Mouse (Mus musculus): ENCODE results near the gene Rps23. TPM values are rescaled to one million over a fixed set of nuclear protein-coding genes. Genes with fewer than 3 reads are reported as not detected.
A peak's percentile ranks its signal among the peaks of the same experiment; 100 is the strongest.
"Not testable (repeated sequence)": the region's sequence is repeated elsewhere in the genome, so short reads cannot be mapped to it uniquely, and the experiment has no call there.

Gene Rps23
- polyA plus RNA-seq, 1 experiment from 2014 or later: 226 TPM

GRCm38 (mm10) chr13:90913675-90914192 is 9.0 kb upstream of the Rps23 start:
- H3K4me1 ChIP-seq: no peaks in the 10 kb centered on the region
- no peaks in the 10 kb centered on the region for H3K9me3 ChIP-seq
- no peak overlapping the region for H3K27ac ChIP-seq
- no peak overlapping the region for H3K4me2 ChIP-seq
- no peak overlapping the region for H3K4me3 ChIP-seq
- no peak overlapping the region for H3K9ac ChIP-seq
- ATAC-seq (ENCODE audit: insufficient number of reproducible peaks, low FRiP score, low TSS enrichment, low read depth): no peak
- no peaks in the 10 kb centered on the region for H3K36me3 ChIP-seq
- 64% methylated on average over 7 of the region's 7 CpGs for WGBS
- H3K27me3 ChIP-seq: no peaks in the 10 kb centered on the region

DNA sequence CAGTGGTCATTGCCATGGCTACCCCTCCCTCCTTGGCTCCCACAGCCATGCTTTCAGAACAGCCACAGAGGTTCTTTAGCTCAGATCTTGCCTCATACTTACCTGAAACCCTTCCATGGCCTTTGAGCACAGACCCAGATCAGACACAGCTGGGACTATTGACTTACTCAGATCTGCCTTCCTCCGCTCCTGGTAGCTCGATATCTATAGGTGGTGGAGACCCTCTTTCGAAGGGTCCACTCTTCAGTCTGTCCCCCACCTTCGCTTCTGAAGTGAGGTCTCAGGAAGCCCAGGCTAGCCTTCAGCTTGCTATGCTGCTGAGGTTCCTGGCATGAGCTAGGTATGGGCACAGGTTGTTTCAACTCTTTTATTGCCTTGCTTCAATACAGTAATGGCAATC is 8.0 kb upstream of the Rps23 start:
- Histone ChIP-seq H3K4me3 (no peak overlapping the region), H3K4me1 (no peaks in the 10 kb centered on the region), H3K27ac (no peak overlapping the region), H3K9me3 (no peaks in the 10 kb centered on the region), H3K27me3 (no peaks in the 10 kb centered on the region), H3K36me3 (no peaks in the 10 kb centered on the region), H3K9ac (no peak overlapping the region), H3K4me2 (no peak overlapping the region)
- WGBS: 91% methylated on average over 4 of the region's 4 CpGs
- no peak for ATAC-seq (ENCODE audit: insufficient number of reproducible peaks, low FRiP score, low TSS enrichment, low read depth)

DNA sequence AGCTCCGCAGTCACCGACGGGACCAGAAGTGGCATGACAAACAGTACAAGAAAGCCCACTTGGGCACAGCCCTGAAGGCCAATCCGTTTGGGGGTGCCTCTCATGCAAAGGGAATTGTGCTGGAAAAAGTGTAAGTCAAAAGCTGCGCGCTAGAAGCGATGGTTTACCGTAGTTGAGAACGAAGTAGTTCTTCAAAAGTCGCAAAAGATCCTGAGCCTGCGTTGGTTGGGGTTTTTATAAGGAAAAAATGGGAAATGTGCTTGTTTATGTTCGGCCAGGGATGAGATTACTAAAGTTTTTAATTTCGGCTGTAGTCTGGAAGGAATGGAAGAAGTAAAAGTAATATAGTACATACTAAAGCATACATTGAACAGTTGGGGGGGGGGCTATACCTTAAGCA is 859 bp downstream of the Rps23 start:
- not testable (repeated sequence) for H3K27me3 ChIP-seq; H3K4me1 ChIP-seq; ATAC-seq (ENCODE audit: insufficient number of reproducible peaks, low FRiP score, low TSS enrichment, low read depth); H3K9me3 ChIP-seq
- WGBS: under 1% methylated on average over 13 of the region's 13 CpGs
- H3K27ac ChIP-seq: peak overlapping the region; percentile 85
- peak overlapping the region; percentile 88 for H3K9ac ChIP-seq
- peak overlapping the region; percentile 93 for H3K4me3 ChIP-seq
- peak overlapping the region; percentile 56 for H3K4me2 ChIP-seq
- peaks cover 32% of the 10 kb centered on the region for H3K36me3 ChIP-seq

GRCm38 (mm10) chr13:90924072-90924471 is 1.3 kb downstream of the Rps23 start:
- Histone ChIP-seq H3K27ac (peak overlapping the region; percentile 85), H3K4me3 (peak overlapping the region; percentile 93), H3K9ac (peak overlapping the region; percentile 88; the same call in 1 of the 2 replicates), H3K27me3 (no peaks in the 10 kb centered on the region), H3K36me3 (peaks cover 35% of the 10 kb centered on the region), H3K4me1 (0 out of 2 replicates have a peak, but pooled peaks cover 4% of the 10 kb centered on the region), H3K4me2 (peak overlapping the region; percentile 56), H3K9me3 (no peaks in the 10 kb centered on the region)
- 45% methylated on average over 9 of the region's 9 CpGs for WGBS
- ATAC-seq (ENCODE audit: insufficient number of reproducible peaks, low FRiP score, low TSS enrichment, low read depth): no peak

- H3K4me2 ChIP-seq: no peak overlapping the region
- WGBS: 92% methylated on average over 5 of the region's 5 CpGs
- no peaks in the 10 kb centered on the region for H3K27me3 ChIP-seq
Measured at GRCm38 (mm10) chr13:90925191-90925590, 2.4 kb downstream of the Rps23 start.

GRCm38 (mm10) chr13:90926125-90926765 is 3.5 kb downstream of the Rps23 start:
- Histone ChIP-seq H3K27me3 (no peaks in the 10 kb centered on the region), H3K9ac (no peak overlapping the region), H3K9me3 (no peaks in the 10 kb centered on the region), H3K4me1 (0 out of 2 replicates have a peak, but pooled peaks cover 4% of the 10 kb centered on the region), H3K4me3 (no peak overlapping the region), H3K36me3 (peaks cover 37% of the 10 kb centered on the region), H3K4me2 (no peak overlapping the region), H3K27ac (no peak overlapping the region)
- no peak for ATAC-seq (ENCODE audit: insufficient number of reproducible peaks, low FRiP score, low TSS enrichment, low read depth)
- 80% methylated on average over 7 of the region's 7 CpGs for WGBS

More at GRCm38 (mm10) chr13:90925191-90925590, 2.4 kb downstream of the Rps23 start:
- Histone ChIP-seq H3K9ac (no peak overlapping the region), H3K4me3 (no peak overlapping the region), H3K36me3 (peaks cover 35% of the 10 kb centered on the region), H3K4me1 (0 out of 2 replicates have a peak, but pooled peaks cover 4% of the 10 kb centered on the region), H3K9me3 (no peaks in the 10 kb centered on the region), H3K27ac (no peak overlapping the region; the same call in 1 of the 2 replicates)
- no peak for ATAC-seq (ENCODE audit: insufficient number of reproducible peaks, low FRiP score, low TSS enrichment, low read depth)

- 66% methylated on average over 5 of the region's 5 CpGs for WGBS
- H3K9me3 ChIP-seq: no peaks in the 10 kb centered on the region
- H3K4me3 ChIP-seq: no peak overlapping the region
- H3K9ac ChIP-seq: no peak overlapping the region
- no peak for ATAC-seq (ENCODE audit: insufficient number of reproducible peaks, low FRiP score, low TSS enrichment, low read depth)
- H3K27ac ChIP-seq: no peak overlapping the region
- H3K4me1 ChIP-seq: 0 out of 2 replicates have a peak, but pooled peaks cover 4% of the 10 kb centered on the region
- H3K27me3 ChIP-seq: no peaks in the 10 kb centered on the region
- no peak overlapping the region for H3K4me2 ChIP-seq
- H3K36me3 ChIP-seq: peaks cover 37% of the 10 kb centered on the region
Measured at GRCm38 (mm10) chr13:90926938-90927633, 4.3 kb downstream of the Rps23 start.

DNA sequence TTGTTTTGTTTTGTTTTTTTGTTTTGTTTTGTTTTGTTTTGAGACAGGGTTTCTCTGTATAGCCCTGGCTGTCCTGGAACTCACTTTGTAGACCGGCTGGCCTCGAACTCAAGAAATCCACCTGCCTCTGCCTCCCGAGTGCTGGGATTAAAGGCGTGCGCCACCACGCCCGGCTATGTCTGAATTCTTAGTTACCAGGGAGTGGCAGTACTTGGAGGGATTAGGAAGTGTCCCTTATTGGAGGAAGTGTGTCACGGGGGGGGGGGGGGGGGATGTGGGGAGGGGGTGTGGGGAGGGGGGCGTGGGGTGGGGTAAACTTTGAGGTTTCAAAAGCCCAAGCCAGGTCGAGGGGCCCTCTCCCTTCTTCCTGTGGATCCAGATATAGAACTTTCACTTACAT is 5.5 kb downstream of the Rps23 start:
- ATAC-seq (ENCODE audit: insufficient number of reproducible peaks, low FRiP score, low TSS enrichment, low read depth); H3K27ac ChIP-seq; H3K4me2 ChIP-seq; H3K27me3 ChIP-seq; H3K9me3 ChIP-seq; H3K9ac ChIP-seq; H3K4me3 ChIP-seq; H3K4me1 ChIP-seq: not testable (repeated sequence)
- 90% methylated on average over 9 of the region's 10 CpGs for WGBS
- H3K36me3 ChIP-seq: peaks cover 37% of the 10 kb centered on the region

- Histone ChIP-seq H3K4me3 (no peak overlapping the region), H3K4me1 (peaks cover 4% of the 10 kb centered on the region; the same call in 1 of the 2 replicates), H3K27me3 (no peaks in the 10 kb centered on the region), H3K4me2 (no peak overlapping the region), H3K36me3 (peaks cover 35% of the 10 kb centered on the region), H3K9me3 (no peaks in the 10 kb centered on the region), H3K27ac (no peak overlapping the region), H3K9ac (no peak overlapping the region)
- WGBS: 18% methylated on average over 5 of the region's 5 CpGs
- ATAC-seq (ENCODE audit: insufficient number of reproducible peaks, low FRiP score, low TSS enrichment, low read depth): no peak
Measured at GRCm38 (mm10) chr13:90929847-90930246, 7.1 kb downstream of the Rps23 start.

DNA sequence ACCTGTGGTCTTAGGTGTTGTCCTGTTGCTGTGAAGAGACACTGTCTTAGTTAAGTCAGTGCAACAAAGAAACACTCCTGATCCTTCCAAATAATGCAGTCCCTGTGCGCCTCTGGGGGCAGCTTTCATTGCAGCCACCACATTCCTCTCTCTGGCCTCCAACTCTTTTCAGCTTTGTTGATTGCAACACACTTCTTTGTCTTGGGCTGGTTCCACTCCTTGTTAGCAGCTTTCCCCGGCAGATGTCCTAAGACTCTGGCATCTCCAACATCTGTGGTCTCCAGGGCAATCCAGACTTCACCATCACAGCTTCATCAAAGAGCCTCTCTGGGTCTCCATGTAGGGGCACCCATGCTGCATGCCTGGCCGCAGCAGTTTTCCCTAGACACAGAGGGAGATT is 10.5 kb downstream of the Rps23 start:
- Histone ChIP-seq H3K9ac (no peak overlapping the region), H3K27me3 (no peaks in the 10 kb centered on the region), H3K9me3 (no peaks in the 10 kb centered on the region), H3K4me2 (no peak overlapping the region), H3K27ac (no peak overlapping the region), H3K4me1 (peaks cover 4% of the 10 kb centered on the region; the same call in 1 of the 2 replicates), H3K4me3 (no peak overlapping the region), H3K36me3 (peaks cover 7% of the 10 kb centered on the region; the same call in 1 of the 2 replicates)
- no peak for ATAC-seq (ENCODE audit: insufficient number of reproducible peaks, low FRiP score, low TSS enrichment, low read depth)
- WGBS: 80% methylated on average over 3 of the region's 3 CpGs

- Histone ChIP-seq H3K9ac (no peak overlapping the region), H3K4me2 (no peak overlapping the region), H3K4me1 (peaks cover 4% of the 10 kb centered on the region; the same call in 1 of the 2 replicates), H3K36me3 (no peaks in the 10 kb centered on the region), H3K27ac (no peak overlapping the region), H3K27me3 (no peaks in the 10 kb centered on the region), H3K4me3 (no peak overlapping the region), H3K9me3 (no peaks in the 10 kb centered on the region)
- WGBS: 79% methylated on average over 7 of the region's 7 CpGs
- no peak for ATAC-seq (ENCODE audit: insufficient number of reproducible peaks, low FRiP score, low TSS enrichment, low read depth)
Measured at GRCm38 (mm10) chr13:90935852-90936251, 13.1 kb downstream of the Rps23 start.

GRCm38 (mm10) chr13:90939192-90939591 is 16.4 kb downstream of the Rps23 start:
- H3K9me3 ChIP-seq: no peaks in the 10 kb centered on the region
- H3K36me3 ChIP-seq: no peaks in the 10 kb centered on the region
- H3K4me3 ChIP-seq: no peak overlapping the region
- ATAC-seq (ENCODE audit: insufficient number of reproducible peaks, low FRiP score, low TSS enrichment, low read depth): no peak
- H3K27me3 ChIP-seq: no peaks in the 10 kb centered on the region
- no peak overlapping the region for H3K4me2 ChIP-seq
- H3K9ac ChIP-seq: no peak overlapping the region
- WGBS: 54% methylated on average over 6 of the region's 6 CpGs
- no peaks in the 10 kb centered on the region for H3K4me1 ChIP-seq
- no peak overlapping the region for H3K27ac ChIP-seq

Measured in limb, embryonic 15.5 days (tissue).